Mouse (Mus musculus): ENCODE data around the gene Vmn1r93.
"Not testable (repeated sequence)": the region's sequence is repeated elsewhere in the genome, so short reads cannot be mapped to it uniquely, and the experiment has no call there.

Vmn1r93 gene

DNA sequence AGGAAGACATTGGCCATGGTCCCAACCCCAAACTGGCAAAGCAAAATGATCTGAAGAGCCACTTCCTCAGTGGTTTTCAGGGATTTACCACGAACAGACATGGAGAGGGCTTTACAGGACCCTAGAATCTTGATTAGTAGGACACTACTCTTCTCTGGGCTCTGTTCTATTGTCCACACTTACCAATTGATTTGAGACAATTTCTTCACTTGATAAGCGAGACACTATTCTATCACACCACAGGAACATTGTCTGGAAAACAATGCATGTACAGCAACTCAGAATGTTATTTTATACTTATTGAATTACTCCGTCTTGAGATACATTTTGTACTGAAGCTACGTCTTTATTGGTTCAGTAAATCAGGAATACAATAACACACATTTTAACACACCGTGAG, at the start of gene Vmn1r93:
Gene Vmn1r93 (minus strand): TSS at position 101 of the 400 bp plus-strand sequence.
- DNase-seq (ENCODE audit: low read depth, low spot score) = not testable (repeated sequence)

DNA sequence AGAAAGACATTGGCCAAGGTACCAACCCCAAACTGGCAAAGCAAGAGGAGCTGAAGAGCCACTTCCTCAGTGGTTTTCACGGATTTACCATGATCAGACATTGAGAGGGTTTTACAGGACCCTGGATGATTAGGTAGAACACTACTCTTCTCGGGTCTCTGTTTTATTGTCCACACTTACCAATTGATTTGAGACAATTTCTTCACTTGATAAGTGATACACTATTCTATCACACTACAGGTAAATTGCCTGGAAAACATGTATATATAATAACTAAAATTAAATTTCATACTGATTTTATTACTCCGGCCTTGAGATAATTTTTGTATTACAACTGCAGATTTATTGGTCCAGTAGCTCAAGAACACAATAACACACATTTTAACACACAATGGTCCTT, 29.4 kb upstream of the Vmn1r93 start, which contains the start of gene Vmn1r94:
Gene Vmn1r94 (minus strand): TSS at position 101 of the 400 bp plus-strand sequence.
- DNase-seq (ENCODE audit: low read depth, low spot score) = not testable (repeated sequence)

DNA sequence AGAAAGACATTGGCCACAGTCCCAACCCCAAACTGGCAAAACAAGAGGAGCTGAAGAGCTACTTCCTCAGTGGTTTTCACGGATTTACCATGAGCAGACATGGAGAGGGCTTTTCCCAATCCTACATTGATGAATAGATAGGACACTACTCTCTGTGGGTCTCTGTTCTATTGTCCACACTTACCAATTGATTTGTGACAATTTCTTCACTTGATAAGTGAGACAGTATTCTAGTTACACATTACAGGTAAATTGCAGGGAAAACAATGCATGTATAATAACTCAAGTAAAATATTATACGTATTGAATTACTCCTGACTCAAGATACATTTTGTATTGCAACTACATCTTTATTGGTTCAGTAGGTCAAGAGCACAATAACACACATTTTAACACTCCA, 16.4 kb downstream of the Vmn1r93 start, which contains the start of gene Gm16442:
Gene Gm16442 (minus strand): TSS at position 101 of the 400 bp plus-strand sequence.
- DNase-seq (ENCODE audit: low read depth, low spot score) = not testable (repeated sequence)

DNA sequence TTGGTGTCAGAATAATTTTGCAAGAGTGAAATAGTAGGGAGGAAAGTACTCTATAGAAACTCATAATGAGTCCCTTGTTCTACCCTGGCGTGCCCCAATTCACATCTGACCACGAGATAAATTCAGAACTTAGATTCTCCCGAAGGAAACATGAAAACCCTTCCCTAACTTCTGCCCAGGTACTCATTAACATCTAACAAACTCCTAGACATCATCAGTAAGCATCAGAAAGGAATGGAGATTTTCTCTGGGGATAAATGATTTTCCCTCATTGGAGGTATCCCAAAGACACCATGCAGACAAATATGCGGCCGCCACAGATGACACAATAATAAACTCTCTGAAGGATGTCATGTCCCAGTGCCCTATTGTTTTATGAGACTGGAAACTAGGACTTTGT, 39.5 kb downstream of the Vmn1r93 start, which contains the start of gene Vmn1r91:
Gene Vmn1r91 (plus strand): TSS at position 301 of the 400 bp plus-strand sequence.
- not testable (repeated sequence) for DNase-seq (ENCODE audit: low read depth, low spot score)
